Mouse (Mus musculus) left cerebral cortex, postnatal 14 days (tissue): ENCODE measurements at regions not wholly inside any gene's neighbourhood (a gene's known extent, or its start where the extent isn't known, plus 50 kb on each side); places are given as distances from the start of the nearest gene placed in this dataset.

ENCODE experiments used
- DNase-seq, 2 experiments: peaks; one replicate each; pipeline ENCODE4 v3.0.0; 2021 to 2022; ENCODE audit warnings: low spot score in 2 of 2, mixed read lengths in 1 of 2
- intact Hi-C: fragments of 180-260 bp; cut with DNase I; formaldehyde crosslinking; loops from one replicate; pipeline ENCODE4 v1.15.1; 2025

- intact Hi-C loops: no loop called here
- no peak for DNase-seq
Measured at GRCm38 (mm10) chr2:61922496-61922895, 119.8 kb downstream of the Tbr1 start.

- intact Hi-C loops: no loop called here
- no peak for DNase-seq
Measured at GRCm38 (mm10) chr2:61938296-61938695, 108.0 kb upstream of the Slc4a10 start.

GRCm38 (mm10) chr2:61965916-61966315, 80.3 kb upstream of the Slc4a10 start:
- intact Hi-C loops: loop anchor here (2.0 to 5.0 kb wide), 2 partner anchors 149 to 323 kb away; no protein-coding TSS in a partner anchor
- DNase-seq: no peak

GRCm38 (mm10) chr2:61967724-61968123, 78.5 kb upstream of the Slc4a10 start:
- intact Hi-C loops: loop anchor here (2.0 to 5.0 kb wide), 2 partner anchors 150 to 325 kb away; no protein-coding TSS in a partner anchor
- DNase-seq: peak in 1 of 2 experiments; percentile 17

GRCm38 (mm10) chr2:61970029-61970428, 76.2 kb upstream of the Slc4a10 start:
- no peak for DNase-seq

GRCm38 (mm10) chr2:61984771-61985170, 61.5 kb upstream of the Slc4a10 start:
- intact Hi-C loops: loop anchor here (5.0 kb wide), 1 partner anchor 643 kb away; no protein-coding TSS in a partner anchor

More at GRCm38 (mm10) chr2:61970029-61970428, 76.2 kb upstream of the Slc4a10 start:
- intact Hi-C loops: no loop called here

GRCm38 (mm10) chr2:61986967-61987550, 59.2 kb upstream of the Slc4a10 start:
- DNase-seq: peak; percentile 37 to 40
- intact Hi-C loops: loop anchor here (2.0 to 5.0 kb wide), 3 partner anchors 300 to 640 kb away; no protein-coding TSS in a partner anchor

More at GRCm38 (mm10) chr2:61984771-61985170, 61.5 kb upstream of the Slc4a10 start:
- DNase-seq: no peak
